Mouse (Mus musculus) forebrain, postnatal 0 days (tissue): Measurements from ENCODE around the gene Trpc6. TPM values are rescaled to one million over a fixed set of nuclear protein-coding genes. Genes with fewer than 3 reads are reported as not detected.

Experiments
- ATAC-seq: fragments of 200-750 bp; cut with Nextera tagmentation; 2 replicates; pipeline ENCODE4 v1.8.0; 2017; ENCODE audit warnings: mild to moderate bottlenecking, moderate library complexity
- DNase-seq: peaks from one replicate; pipeline ENCODE4 v3.0.0-alpha.2; 2015
- H3K27ac ChIP-seq: fragments of 300-500 bp; sonication (generic); 2 replicates; pipeline ENCODE4 v1.5.1; 2014; ENCODE audit warnings: low read depth, mild to moderate bottlenecking, antibody characterized with exemption, low read length, moderate library complexity, mixed read lengths
- H3K27me3 ChIP-seq: fragments of 300-500 bp; sonication (generic); 2 replicates; pipeline ENCODE4 v1.6.1; 2014; ENCODE audit warnings: mild to moderate bottlenecking, low read length, mixed read lengths; ENCODE audit not compliant: insufficient read depth
- H3K36me3 ChIP-seq: fragments of 300-500 bp; sonication (generic); 2 replicates; pipeline ENCODE4 v1.6.1; 2014; ENCODE audit warnings: mild to moderate bottlenecking, moderate library complexity; ENCODE audit not compliant: insufficient read depth
- H3K4me1 ChIP-seq: fragments of 300-500 bp; sonication (generic); 2 replicates; pipeline ENCODE4 v1.6.1; 2014; ENCODE audit warnings: antibody characterized with exemption; ENCODE audit not compliant: insufficient read depth
- H3K4me2 ChIP-seq: fragments of 300-500 bp; sonication (generic); 2 replicates; pipeline ENCODE4 v1.6.1; 2014; ENCODE audit warnings: low read depth, mild to moderate bottlenecking, moderate library complexity
- H3K4me3 ChIP-seq: fragments of 300-500 bp; sonication (generic); 2 replicates; pipeline ENCODE4 v1.5.1; 2014; ENCODE audit warnings: low read depth, low read length, mixed read lengths
- H3K9ac ChIP-seq: fragments of 300-500 bp; sonication (generic); 2 replicates; pipeline ENCODE4 v1.6.1; 2014; ENCODE audit warnings: mild to moderate bottlenecking
- H3K9me3 ChIP-seq: fragments of 300-500 bp; sonication (generic); 2 replicates; pipeline ENCODE4 v1.6.1; 2016; ENCODE audit warnings: low read length
- CTCF ChIP-seq: sonication (generic); IDR thresholded peaks from 2 replicates; pipeline ENCODE4 v1.5.1; 2016; ENCODE audit warnings: antibody characterized with exemption, control low read depth, low read depth
- WGBS: fragments of 180-500 bp; shearing (Covaris S2); extraction: QIAGEN DNeasy Blood & Tissue Kit; methylation state at CpG from one replicate; pipeline ENCODE4 v1.1.7; 2014; 5-methylcytosine and 5-hydroxymethylcytosine counted together
- polyA plus RNA-seq: library from polyadenylated mRNA; unstranded; fragments of >200 nt; fragmentation: Nextera tagmentation; extraction: Ambion mirVana; gene quantifications from 2 replicates; pipeline ENCODE4 v1.2.1, GENCODE M21; 2015
- total RNA-seq: library from RNA; depleted of rRNA; stranded (reverse); fragments of >200 nt; gene quantifications from 2 replicates; pipeline ENCODE4 v1.2.3, GENCODE M21; 2014; rRNA removed

The Trpc6 gene
- total RNA-seq = 2.5 and 3.9 TPM in 2 replicates
- polyA plus RNA-seq = 0.69 and 0.90 TPM in 2 replicates

DNA sequence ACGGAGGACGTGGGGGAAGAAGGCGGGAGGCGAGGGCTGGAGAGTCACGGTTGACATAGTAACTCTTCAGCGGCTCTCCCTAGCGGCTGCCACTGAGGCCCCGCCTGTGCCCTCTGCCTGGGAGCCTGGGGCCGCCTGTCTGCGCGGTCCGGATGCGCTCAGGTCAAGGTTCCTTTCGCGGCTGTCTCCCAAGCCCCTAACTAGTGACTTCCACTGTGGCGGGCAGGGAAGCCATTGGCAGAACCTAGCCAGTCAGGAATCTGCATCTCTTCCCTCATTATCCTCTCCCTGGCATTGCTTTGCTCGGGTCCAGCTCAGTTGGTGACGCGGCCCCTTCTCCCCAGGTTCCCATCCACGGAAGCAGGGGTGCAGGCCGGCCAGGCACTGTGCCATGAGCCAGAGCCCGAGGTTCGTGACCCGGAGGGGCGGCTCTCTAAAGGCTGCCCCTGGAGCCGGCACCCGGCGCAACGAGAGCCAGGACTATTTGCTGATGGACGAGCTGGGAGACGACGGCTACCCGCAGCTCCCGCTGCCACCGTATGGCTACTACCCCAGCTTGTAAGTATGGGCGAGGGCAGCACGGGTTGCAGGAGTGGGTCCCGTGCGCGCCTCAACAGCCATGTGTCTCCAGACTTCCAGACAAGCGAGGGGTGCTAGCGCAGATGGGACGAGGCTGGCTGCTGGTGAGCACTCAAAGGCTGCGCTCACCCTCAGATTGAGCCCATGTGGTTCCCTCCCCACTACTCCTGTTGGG lies at the start of gene Trpc6:
Gene Trpc6 (plus strand): TSS at position 102 of the 754 bp plus-strand sequence.
- under 1% methylated on average over 44 of the region's 44 CpGs for WGBS
- peak within 1 kb of the TSS; percentile 52 for H3K9ac ChIP-seq
- DNase-seq (peak; percentile 23), ATAC-seq (peak; percentile 91)
- no peaks in the 10 kb centered on the region for H3K9me3 ChIP-seq
- peaks cover 9% of the 10 kb centered on the region; the same call in 1 of the 2 replicates for H3K4me1 ChIP-seq
- H3K27ac ChIP-seq = no peak within 1 kb of the TSS
- H3K4me3 ChIP-seq = peak within 1 kb of the TSS; percentile 48
- H3K27me3 ChIP-seq = no peaks in the 10 kb centered on the region
- no peaks in the 10 kb centered on the region for H3K36me3 ChIP-seq
- H3K4me2 ChIP-seq = peak within 1 kb of the TSS; percentile 97
- TF ChIP-seq CTCF = no peak

DNA sequence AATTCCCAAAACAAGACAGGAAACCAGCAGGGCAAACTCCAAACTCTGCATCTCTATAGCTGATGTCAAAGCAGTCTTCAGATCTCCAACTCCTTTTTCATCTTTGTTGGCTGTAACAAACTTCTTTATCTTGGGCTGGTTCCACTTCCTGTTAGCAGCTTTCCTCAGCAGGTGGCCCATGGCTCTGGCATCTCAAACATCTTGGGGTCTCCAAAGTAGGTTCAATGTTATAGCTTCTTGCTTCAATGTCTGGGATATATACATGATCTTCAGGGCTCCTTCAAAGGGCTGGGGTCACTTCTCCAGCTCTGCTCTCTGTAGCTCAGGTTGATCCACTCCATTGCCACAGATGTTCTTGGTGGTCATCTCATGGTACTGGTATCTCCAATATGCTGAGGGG lies 23.0 kb upstream of the Trpc6 start:
- Histone ChIP-seq H3K9ac (no peak overlapping the region), H3K27ac (no peak overlapping the region), H3K9me3 (no peaks in the 10 kb centered on the region), H3K4me1 (no peaks in the 10 kb centered on the region), H3K4me3 (no peak overlapping the region), H3K27me3 (no peaks in the 10 kb centered on the region), H3K4me2 (no peak overlapping the region), H3K36me3 (no peaks in the 10 kb centered on the region)
- DNase-seq (no peak), ATAC-seq (no peak)
- TF ChIP-seq CTCF = no peak

DNA sequence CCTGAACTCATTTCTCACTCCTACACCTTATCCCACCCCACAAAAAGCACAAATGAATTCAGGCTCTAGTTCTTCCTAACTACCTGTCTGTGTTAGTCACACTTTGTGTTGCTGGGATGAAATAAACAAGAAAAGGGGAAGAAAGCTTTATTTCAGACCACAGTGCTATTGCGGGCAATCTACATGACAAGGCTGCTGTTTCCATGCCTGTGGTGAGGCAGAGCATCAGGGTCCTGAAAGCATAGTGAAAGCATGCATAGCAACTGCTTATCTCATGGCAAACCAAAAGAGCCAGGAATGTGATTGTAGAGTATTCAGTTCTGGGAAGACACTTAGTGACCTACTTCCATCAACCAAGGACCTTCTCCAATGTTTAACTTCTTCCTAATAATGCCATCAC lies 10.3 kb upstream of the Trpc6 start:
- DNase-seq (no peak), ATAC-seq (no peak)
- WGBS = 95% methylated on average over 1 of the region's 1 CpGs

DNA sequence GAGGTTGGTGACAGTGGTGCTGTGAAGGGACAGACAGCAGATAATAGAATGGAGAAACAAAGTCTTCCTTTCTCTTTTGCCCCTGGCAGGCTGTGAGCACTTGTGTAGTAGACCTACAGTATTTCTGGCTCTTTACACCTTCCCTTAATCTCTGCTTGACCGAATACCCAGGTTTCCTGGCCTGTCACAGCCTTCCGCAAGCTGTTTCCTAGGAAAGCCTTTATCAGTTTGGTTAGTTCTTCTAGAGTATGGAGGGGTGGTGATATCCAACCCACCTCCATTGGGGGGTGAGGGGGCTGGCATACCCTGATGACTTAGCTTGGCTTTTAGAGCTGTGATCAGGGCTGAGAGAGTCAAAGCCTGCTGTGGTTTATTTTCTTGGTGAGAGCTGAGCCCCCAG lies 1.3 kb downstream of the Trpc6 start:
- Histone ChIP-seq H3K9me3 (no peaks in the 10 kb centered on the region), H3K4me1 (peaks cover 9% of the 10 kb centered on the region; the same call in 1 of the 2 replicates), H3K4me3 (no peak overlapping the region), H3K36me3 (no peaks in the 10 kb centered on the region), H3K27ac (no peak overlapping the region), H3K4me2 (no peak overlapping the region), H3K9ac (no peak overlapping the region), H3K27me3 (no peaks in the 10 kb centered on the region)
- DNase-seq = no peak
- WGBS = 76% methylated on average over 2 of the region's 2 CpGs
- TF ChIP-seq CTCF = no peak
- no peak for ATAC-seq

More for the DNA sequence above, 10.3 kb upstream of the Trpc6 start:
- no peaks in the 10 kb centered on the region for H3K9me3 ChIP-seq
- H3K9ac ChIP-seq = no peak overlapping the region
- no peak for TF ChIP-seq CTCF
- no peaks in the 10 kb centered on the region for H3K36me3 ChIP-seq
- no peak overlapping the region for H3K4me3 ChIP-seq
- H3K27me3 ChIP-seq = no peaks in the 10 kb centered on the region
- no peaks in the 10 kb centered on the region for H3K4me1 ChIP-seq
- no peak overlapping the region for H3K27ac ChIP-seq
- no peak overlapping the region for H3K4me2 ChIP-seq

DNA sequence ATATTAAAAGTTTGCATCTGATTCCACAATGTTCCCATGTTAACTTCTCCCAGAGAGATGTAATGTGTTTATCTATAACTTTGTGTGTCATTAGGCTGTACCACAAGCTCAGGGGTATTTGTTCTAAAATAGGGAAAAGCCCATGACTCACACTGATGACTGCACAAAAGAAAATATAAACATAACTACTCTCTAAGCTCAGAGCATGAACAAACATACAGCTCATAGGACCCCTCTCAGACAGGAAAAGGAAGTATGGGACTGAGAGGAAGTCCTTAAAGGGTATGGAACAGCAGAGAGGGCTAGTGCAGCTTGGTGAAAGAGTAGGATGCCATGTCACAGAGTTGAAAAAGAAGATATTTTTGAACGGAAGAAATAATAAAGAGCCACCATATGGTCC lies 14.6 kb downstream of the Trpc6 start:
- no peak overlapping the region for H3K4me3 ChIP-seq
- no peak overlapping the region for H3K4me2 ChIP-seq
- no peaks in the 10 kb centered on the region for H3K4me1 ChIP-seq
- H3K9ac ChIP-seq = no peak overlapping the region
- WGBS = 71% methylated on average over 1 of the region's 1 CpGs
- H3K27me3 ChIP-seq = no peaks in the 10 kb centered on the region
- H3K36me3 ChIP-seq = no peaks in the 10 kb centered on the region
- no peak for TF ChIP-seq CTCF
- no peak for ATAC-seq
- H3K27ac ChIP-seq = no peak overlapping the region
- no peaks in the 10 kb centered on the region for H3K9me3 ChIP-seq
- DNase-seq = no peak

DNA sequence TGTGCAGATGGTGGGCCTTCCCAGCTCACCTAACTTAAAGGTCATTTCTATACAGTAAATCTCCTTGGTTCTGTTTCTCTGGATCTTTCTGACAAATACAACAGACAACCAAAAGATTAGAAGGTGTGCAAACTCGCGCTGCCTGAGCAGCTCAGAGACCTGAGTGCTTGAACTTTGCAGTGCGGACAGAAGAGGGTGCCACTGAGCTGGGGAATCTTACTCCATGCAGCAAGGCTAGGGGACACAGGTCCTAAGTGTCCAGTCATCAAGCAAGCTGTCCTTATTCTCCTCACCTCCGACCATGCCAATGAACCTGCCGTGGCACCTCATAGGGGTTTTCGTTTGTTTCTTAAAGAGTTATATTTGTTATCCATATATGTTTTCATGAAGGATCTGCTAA lies 48.7 kb downstream of the Trpc6 start:
- H3K4me2 ChIP-seq = no peak overlapping the region
- H3K9me3 ChIP-seq = no peaks in the 10 kb centered on the region
- H3K27me3 ChIP-seq = no peaks in the 10 kb centered on the region
- no peaks in the 10 kb centered on the region for H3K4me1 ChIP-seq
- TF ChIP-seq CTCF = peak; percentile 43
- DNase-seq = no peak
- no peak overlapping the region for H3K27ac ChIP-seq
- no peak overlapping the region for H3K4me3 ChIP-seq
- H3K36me3 ChIP-seq = no peaks in the 10 kb centered on the region
- H3K9ac ChIP-seq = no peak overlapping the region
- WGBS = 46% methylated on average over 6 of the region's 6 CpGs
- ATAC-seq = no peak

DNA sequence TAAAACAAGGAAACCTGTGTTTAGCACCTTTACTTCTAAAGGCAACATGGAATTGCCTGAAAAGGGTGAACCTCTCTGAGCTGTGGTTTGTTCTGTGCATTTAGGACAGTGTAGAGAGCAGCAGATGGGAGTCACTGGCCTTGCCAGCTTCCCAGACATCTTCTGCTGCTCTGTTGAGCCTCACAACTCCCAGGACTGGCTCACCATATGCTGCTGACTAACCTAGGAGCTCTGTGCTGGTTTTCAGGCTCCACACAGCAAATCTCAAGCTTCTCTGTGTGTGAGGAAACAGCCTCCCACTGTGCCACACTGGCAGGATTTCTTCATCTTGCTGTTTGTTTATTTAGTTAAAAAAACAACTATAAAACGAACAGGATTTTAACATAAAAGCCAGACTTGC lies 53.1 kb downstream of the Trpc6 start:
- 36% methylated on average over 1 of the region's 1 CpGs for WGBS
- TF ChIP-seq CTCF = no peak
- Histone ChIP-seq H3K36me3 (no peaks in the 10 kb centered on the region), H3K4me2 (no peak overlapping the region), H3K9me3 (no peaks in the 10 kb centered on the region), H3K27me3 (no peaks in the 10 kb centered on the region), H3K27ac (no peak overlapping the region), H3K9ac (no peak overlapping the region), H3K4me1 (no peaks in the 10 kb centered on the region), H3K4me3 (no peak overlapping the region)
- ATAC-seq (peak; percentile 79), DNase-seq (peak; percentile 8)
